Mouse (Mus musculus) intestine, embryonic 16.5 days (tissue): ENCODE results near the gene Tfcp2l1. TPM values are rescaled to one million over a fixed set of nuclear protein-coding genes. Genes with fewer than 3 reads are reported as not detected.
A peak's percentile ranks its signal among the peaks of the same experiment; 100 is the strongest.

Experiments used
- ATAC-seq: fragments of 200-750 bp; cut with Nextera tagmentation; 2 replicates; pipeline ENCODE4 v1.8.0; 2017; ENCODE audit warnings: moderate TSS enrichment, moderate library complexity
- H3K27ac ChIP-seq: fragments of 300-500 bp; sonication (generic); 2 replicates; pipeline ENCODE4 v1.5.1; 2014; ENCODE audit warnings: mild to moderate bottlenecking, low read length
- H3K27me3 ChIP-seq: fragments of 300-500 bp; sonication (generic); replicated peaks from 2 replicates; pipeline ENCODE4 v1.6.1; 2014; ENCODE audit warnings: low read length, control low read depth, mixed read lengths; ENCODE audit not compliant: control insufficient read depth, insufficient read depth
- H3K36me3 ChIP-seq: fragments of 300-500 bp; sonication (generic); 2 replicates; pipeline ENCODE4 v1.6.1; 2014; ENCODE audit warnings: low read length, control low read depth; ENCODE audit not compliant: control insufficient read depth, insufficient read depth
- H3K4me1 ChIP-seq: fragments of 300-500 bp; sonication (generic); 2 replicates; pipeline ENCODE4 v1.6.1; 2014; ENCODE audit warnings: low read length, control low read depth, mixed read lengths; ENCODE audit not compliant: control insufficient read depth, insufficient read depth
- H3K4me2 ChIP-seq: fragments of 300-500 bp; sonication (generic); 2 replicates; pipeline ENCODE4 v1.6.1; 2014; ENCODE audit warnings: low read depth, low read length, control low read depth
- H3K4me3 ChIP-seq: fragments of 300-500 bp; sonication (generic); 2 replicates; pipeline ENCODE4 v1.5.1; 2014; ENCODE audit warnings: mild to moderate bottlenecking, low read length
- H3K9ac ChIP-seq: fragments of 300-500 bp; sonication (generic); 2 replicates; pipeline ENCODE4 v1.6.1; 2014; ENCODE audit warnings: low read depth, low read length
- H3K9me3 ChIP-seq: fragments of 300-500 bp; sonication (generic); 2 replicates; pipeline ENCODE4 v1.6.1; 2016; ENCODE audit warnings: low read length, control low read depth; ENCODE audit not compliant: control insufficient read depth
- WGBS: fragments of 180-500 bp; shearing (Covaris S2); extraction: QIAGEN DNeasy Blood & Tissue Kit; methylation state at CpG from one replicate; pipeline ENCODE4 v1.1.7; 2014; 5-methylcytosine and 5-hydroxymethylcytosine counted together
- polyA plus RNA-seq: library from polyadenylated mRNA; unstranded; fragments of >200 nt; fragmentation: Nextera tagmentation; extraction: Ambion mirVana; gene quantifications from 2 replicates; pipeline ENCODE4 v1.2.1, GENCODE M21; 2015

Gene Tfcp2l1
- polyA plus RNA-seq, 1 experiment from 2014 or later, result 4.0 TPM

GRCm38 (mm10) chr1:118648015-118648414 lies 20.3 kb downstream of the Tfcp2l1 start:
- Histone ChIP-seq H3K27me3 (no peaks in the 10 kb centered on the region), H3K9me3 (no peaks in the 10 kb centered on the region), H3K27ac (peak overlapping the region; percentile 75), H3K9ac (no peak overlapping the region), H3K4me1 (peaks cover 28% of the 10 kb centered on the region), H3K4me2 (no peak overlapping the region), H3K36me3 (no peaks in the 10 kb centered on the region), H3K4me3 (no peak overlapping the region)
- 23% methylated on average over 3 of the region's 3 CpGs for WGBS
- peak; percentile 61 for ATAC-seq

GRCm38 (mm10) chr1:118649933-118650770 lies 22.4 kb downstream of the Tfcp2l1 start:
- Histone ChIP-seq H3K27me3 (no peaks in the 10 kb centered on the region), H3K4me1 (peaks cover 28% of the 10 kb centered on the region), H3K9me3 (no peaks in the 10 kb centered on the region), H3K27ac (peak overlapping the region; percentile 68), H3K36me3 (no peaks in the 10 kb centered on the region), H3K4me3 (no peak overlapping the region), H3K4me2 (0 out of 2 replicates have a peak overlapping the region, but pooled peaks have one; percentile 5), H3K9ac (no peak overlapping the region)
- WGBS, result 52% methylated on average over 9 of the region's 9 CpGs
- peak; percentile 73 for ATAC-seq

GRCm38 (mm10) chr1:118650771-118651080 lies 23.0 kb downstream of the Tfcp2l1 start:
- no peaks in the 10 kb centered on the region for H3K9me3 ChIP-seq
- WGBS, result 33% methylated on average over 3 of the region's 3 CpGs
- peak overlapping the region; percentile 68 for H3K27ac ChIP-seq
- H3K4me3 ChIP-seq, result no peak overlapping the region
- peaks cover 28% of the 10 kb centered on the region for H3K4me1 ChIP-seq
- H3K36me3 ChIP-seq, result no peaks in the 10 kb centered on the region
- H3K9ac ChIP-seq, result no peak overlapping the region
- H3K4me2 ChIP-seq, result no peak overlapping the region
- ATAC-seq, result no peak
- H3K27me3 ChIP-seq, result no peaks in the 10 kb centered on the region

- Histone ChIP-seq H3K27me3 (no peaks in the 10 kb centered on the region), H3K4me2 (no peak overlapping the region), H3K9me3 (no peaks in the 10 kb centered on the region), H3K27ac (no peak overlapping the region), H3K4me1 (peaks cover 9% of the 10 kb centered on the region), H3K9ac (no peak overlapping the region), H3K4me3 (no peak overlapping the region), H3K36me3 (no peaks in the 10 kb centered on the region)
- WGBS, result 78% methylated on average over 6 of the region's 6 CpGs
- no peak for ATAC-seq
These were observed 31.0 kb downstream of the Tfcp2l1 start for GRCm38 (mm10) chr1:118658716-118659115.

- 37% methylated on average over 3 of the region's 3 CpGs for WGBS
- H3K9me3 ChIP-seq, result no peaks in the 10 kb centered on the region
- H3K9ac ChIP-seq, result no peak overlapping the region
- H3K4me2 ChIP-seq, result no peak overlapping the region
- no peaks in the 10 kb centered on the region for H3K27me3 ChIP-seq
- H3K36me3 ChIP-seq, result no peaks in the 10 kb centered on the region
- H3K4me3 ChIP-seq, result no peak overlapping the region
- ATAC-seq, result peak; percentile 59
- no peak overlapping the region for H3K27ac ChIP-seq
- H3K4me1 ChIP-seq, result peaks cover 9% of the 10 kb centered on the region
These were observed 33.2 kb downstream of the Tfcp2l1 start for GRCm38 (mm10) chr1:118660880-118661465.

- H3K27me3 ChIP-seq, result no peaks in the 10 kb centered on the region
- H3K9me3 ChIP-seq, result no peaks in the 10 kb centered on the region
- no peak overlapping the region for H3K27ac ChIP-seq
- no peak overlapping the region for H3K4me3 ChIP-seq
- H3K4me2 ChIP-seq, result no peak overlapping the region
- 59% methylated on average over 1 of the region's 1 CpGs for WGBS
- ATAC-seq, result no peak
- H3K9ac ChIP-seq, result no peak overlapping the region
- no peaks in the 10 kb centered on the region for H3K36me3 ChIP-seq
- H3K4me1 ChIP-seq, result peaks cover 9% of the 10 kb centered on the region
These were observed 35.3 kb downstream of the Tfcp2l1 start for GRCm38 (mm10) chr1:118663062-118663461.

- ATAC-seq, result no peak
These were observed 39.8 kb downstream of the Tfcp2l1 start for GRCm38 (mm10) chr1:118667536-118667935.

GRCm38 (mm10) chr1:118672196-118672595 lies 44.5 kb downstream of the Tfcp2l1 start:
- no peaks in the 10 kb centered on the region for H3K9me3 ChIP-seq
- H3K4me3 ChIP-seq, result no peak overlapping the region
- peaks cover 4% of the 10 kb centered on the region; the same call in 1 of the 2 replicates for H3K4me1 ChIP-seq
- no peak overlapping the region for H3K9ac ChIP-seq
- WGBS, result 47% methylated on average over 8 of the region's 8 CpGs
- no peaks in the 10 kb centered on the region for H3K36me3 ChIP-seq
- H3K4me2 ChIP-seq, result no peak overlapping the region
- H3K27ac ChIP-seq, result no peak overlapping the region
- H3K27me3 ChIP-seq, result no peaks in the 10 kb centered on the region
- peak; percentile 73 for ATAC-seq

More at GRCm38 (mm10) chr1:118667536-118667935, 39.8 kb downstream of the Tfcp2l1 start:
- H3K27me3 ChIP-seq, result no peaks in the 10 kb centered on the region
- peaks cover 4% of the 10 kb centered on the region; the same call in 1 of the 2 replicates for H3K4me1 ChIP-seq
- H3K36me3 ChIP-seq, result no peaks in the 10 kb centered on the region
- no peak overlapping the region for H3K4me3 ChIP-seq
- no peak overlapping the region for H3K9ac ChIP-seq
- H3K9me3 ChIP-seq, result no peaks in the 10 kb centered on the region
- no peak overlapping the region for H3K27ac ChIP-seq
- H3K4me2 ChIP-seq, result no peak overlapping the region

GRCm38 (mm10) chr1:118674176-118674575 lies 46.4 kb downstream of the Tfcp2l1 start:
- Histone ChIP-seq H3K9ac (no peak overlapping the region), H3K27ac (no peak overlapping the region), H3K4me2 (no peak overlapping the region), H3K27me3 (no peaks in the 10 kb centered on the region), H3K9me3 (no peaks in the 10 kb centered on the region), H3K4me1 (peaks cover 4% of the 10 kb centered on the region; the same call in 1 of the 2 replicates), H3K4me3 (no peak overlapping the region), H3K36me3 (no peaks in the 10 kb centered on the region)
- 86% methylated on average over 4 of the region's 4 CpGs for WGBS
- ATAC-seq, result no peak
